Mouse (Mus musculus) neutrophil, adult 5-6 weeks (primary cell): ENCODE results near the gene Acd. TPM values are rescaled to one million over a fixed set of nuclear protein-coding genes. Genes with fewer than 3 reads are reported as not detected.

Source experiments
- ATAC-seq: fragments of 151-379, 151-347 bp; 2 replicates; pipeline ENCODE4 v1.8.0; 2017; ENCODE audit warnings: mild to moderate bottlenecking, moderate TSS enrichment; ENCODE audit not compliant: insufficient number of reproducible peaks, poor library complexity, low FRiP score, severe bottlenecking; ENCODE audit errors: extremely low read depth
- total RNA-seq: library from RNA; stranded (forward); fragments of 200-1000 nt; gene quantifications from 2 replicates; pipeline ENCODE4 v1.2.3, GENCODE M21; 2017

Acd gene
- total RNA-seq, 1 experiment from 2014 or later = 28.7 TPM

GRCm38 (mm10) chr8:105685796-105686308 lies 15.1 kb downstream of the Acd start, which contains the start of gene Carmil2:
Gene Carmil2, plus strand, starts transcription at chr8:105686274.
- peak; percentile 88 for ATAC-seq

- no peak for ATAC-seq
These were observed 15.6 kb downstream of the Acd start for GRCm38 (mm10) chr8:105685325-105685724.

- no peak for ATAC-seq
These were observed 23.0 kb downstream of the Acd start for GRCm38 (mm10) chr8:105677891-105678290.

GRCm38 (mm10) chr8:105661167-105661566 lies 39.7 kb downstream of the Acd start:
- peak; percentile 74; the same call in 1 of the 2 replicates for ATAC-seq

- no peak for ATAC-seq
These were observed 43.3 kb downstream of the Acd start for GRCm38 (mm10) chr8:105657641-105658040.

GRCm38 (mm10) chr8:105648929-105649328 lies 52.0 kb downstream of the Acd start:
- ATAC-seq = no peak

Other genes with a start within 250 kb of the Acd start
- 4.9 and 9.3 TPM in 2 replicates for gene Tppp3, start 229.6 kb downstream of the Acd start, total RNA-seq
- gene Zdhhc1, start 204.2 kb downstream of the Acd start, total RNA-seq = 0.47 and 0.86 TPM in 2 replicates
- not detected in 2 replicates for gene Hsd11b2, start 182.3 kb downstream of the Acd start, total RNA-seq
- 71.1 and 86.3 TPM in 2 replicates for gene Atp6v0d1, start 135.1 kb downstream of the Acd start, total RNA-seq
- gene Ripor1, start 95.8 kb downstream of the Acd start, total RNA-seq = 6.2 and 7.6 TPM in 2 replicates
- gene Ctcf, start 64.5 kb downstream of the Acd start, total RNA-seq = 140 and 147 TPM in 2 replicates
- not detected in 2 replicates for gene Agrp, start 63.7 kb downstream of the Acd start, total RNA-seq
- gene Carmil2, start 14.8 kb downstream of the Acd start, total RNA-seq = 27.5 and 29.7 TPM in 2 replicates
- 3.8 and 4.7 TPM in 2 replicates for gene Pard6a, start within 50 bp of the Acd start, total RNA-seq
- not detected in 2 replicates for gene 4933405L10Rik, start 6.6 kb upstream of the Acd start, total RNA-seq
- gene Enkd1, start 7.1 kb upstream of the Acd start, total RNA-seq = 0.58 and 0.86 TPM in 2 replicates
- gene Gfod2, start 57.6 kb upstream of the Acd start, total RNA-seq = 1.6 and 3.6 TPM in 2 replicates
- 16.9 and 17.2 TPM in 2 replicates for gene Ranbp10, start 126.2 kb upstream of the Acd start, total RNA-seq
- gene Tsnaxip1, start 126.6 kb upstream of the Acd start, total RNA-seq = 1.3 and 1.5 TPM in 2 replicates
- 6.4 and 10.4 TPM in 2 replicates for gene Cenpt, start 152.2 kb upstream of the Acd start, total RNA-seq
- gene Thap11, start 154.0 kb upstream of the Acd start, total RNA-seq = 16.3 and 16.6 TPM in 2 replicates
- gene Nutf2, start 159.5 kb upstream of the Acd start, total RNA-seq = 18.9 and 23.7 TPM in 2 replicates
- 53.4 and 54.1 TPM in 2 replicates for gene Edc4, start 179.8 kb upstream of the Acd start, total RNA-seq
- not detected in 2 replicates for gene Nrn1l, start 192.5 kb upstream of the Acd start, total RNA-seq
- 16.8 and 17.8 TPM in 2 replicates for gene Pskh1, start 199.3 kb upstream of the Acd start, total RNA-seq
- gene Ctrl, start 232.8 kb upstream of the Acd start, total RNA-seq = 3.5 and 5.9 TPM in 2 replicates
- 56.2 and 67.8 TPM in 2 replicates for gene Psmb10, start 237.3 kb upstream of the Acd start, total RNA-seq
- gene Lcat, start 242.3 kb upstream of the Acd start, total RNA-seq = not detected in 2 replicates